Comparison of ENCODE assay signal across 7 mouse cellular contexts in the genomic region with DNA sequence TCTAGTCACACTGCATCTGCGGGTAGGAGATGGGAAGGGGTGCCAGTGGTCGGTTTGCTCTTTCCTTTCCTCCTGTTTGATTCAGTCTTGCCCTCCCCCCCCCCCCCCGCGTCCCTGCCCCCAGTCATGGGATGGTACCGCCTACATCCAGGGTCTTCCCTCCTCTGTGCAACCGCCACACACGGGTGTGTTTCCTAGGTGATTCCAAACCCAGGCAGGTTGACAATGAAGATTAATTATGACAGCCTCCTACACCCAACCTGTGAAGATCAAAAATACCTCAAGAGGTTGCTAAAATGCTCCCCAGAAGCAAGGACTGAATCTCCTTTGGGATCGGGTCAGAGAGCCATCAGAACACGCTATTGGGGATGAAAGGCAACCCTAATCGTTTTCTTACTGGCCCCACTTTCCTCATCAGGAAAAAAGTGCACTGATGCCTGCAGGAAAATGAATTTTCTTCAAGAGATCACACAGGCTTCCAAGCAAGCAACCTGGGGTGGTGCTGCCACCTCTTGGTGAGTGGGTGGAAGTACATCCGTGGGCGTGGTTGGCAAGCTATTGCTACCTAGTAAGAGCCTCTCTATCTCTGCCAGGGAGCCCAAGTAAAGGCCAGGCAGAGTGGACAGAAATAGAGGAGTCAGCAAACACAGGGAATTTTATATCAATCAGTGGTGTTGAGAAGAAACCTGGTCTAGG. TPM values are rescaled to one million over a fixed set of nuclear protein-coding genes. Genes with fewer than 3 reads are reported as not detected.
DNase-seq lines count a peak whose midpoint lies in the region; ATAC-seq and TF ChIP-seq lines count a peak whose summit lies in the region.

No protein-coding gene starts in this region.

- H3K4me1 ChIP-seq in cortical plate, adult 2 months (ENCODE audit: control insufficient read depth, insufficient read depth, low read length) = no peaks in the 10 kb centered on the region

- intact Hi-C loops in left cerebral cortex, postnatal 10 days (cut with DNase I) = loop anchor here (2.0 to 10.0 kb wide), 2 partner anchors 93 to 121 kb away; no protein-coding TSS in a partner anchor

- ATAC-seq in inflammation-experienced regulatory T-cells, adult 6 months = peak; percentile 61
- ATAC-seq in megakaryocyte-erythroid progenitor cell, adult 5-6 weeks (replicated peaks; ENCODE audit: low FRiP score, low TSS enrichment, poor library complexity, severe bottlenecking) = peak; percentile 67

- no peak overlapping the region for H3K4me3 ChIP-seq in cortical plate, adult 2 months (ENCODE audit: insufficient read depth, low read length)

- TF ChIP-seq POLR2A in cortical plate, adult 2 months (IDR thresholded peaks at IDR 0.05; ENCODE audit: extremely low read depth, insufficient read depth, low read length) = 0 out of 2 replicates have a peak, but pooled peaks have one; percentile 20

- TF ChIP-seq CTCF in cortical plate, adult 2 months (IDR thresholded peaks at IDR 0.05; ENCODE audit: extremely low read depth, insufficient read depth, low read length) = peak; percentile 92

- H3K27ac ChIP-seq in cortical plate, adult 2 months (ENCODE audit: insufficient read depth, low read length) = peak overlapping the region; percentile 27; the same call in 1 of the 2 replicates

- DNase-seq in adipocyte (ENCODE audit: low spot score) = peak; percentile 86
- DNase-seq in gastrocnemius, postnatal 10 days = peak; percentile 81
- DNase-seq in left cerebral cortex, postnatal 10 days (ENCODE audit: extremely low spot score in 1 of 2, low spot score in 2 of 2) = peak; percentile 85 to 88
- peak; percentile 83 for DNase-seq in right cerebral cortex, postnatal 25 days

RNA-seq across cellular contexts. Expression of a gene that starts 14.6 kb away (rescaled TPM):
- 355 and 362 TPM in 2 replicates for polyA plus RNA-seq in cortical plate, adult 2 months (2012; rRNA removed)
- total RNA-seq in gastrocnemius, postnatal 10 days (2021) = 1,000 to 10,000 TPM; 1,018 to 1,167 TPM
- polyA plus RNA-seq in inflammation-experienced regulatory T-cells, adult 6 months (2017; shearing (Covaris generic)) = 100 to 1,000 TPM in 1 of 3 experiments, 10 to 100 TPM in 2; 67.6 to 143 (median 84.9) TPM
- 100 to 1,000 TPM; 588 to 615 TPM for total RNA-seq in left cerebral cortex, postnatal 10 days (2021)
- total RNA-seq in megakaryocyte-erythroid progenitor cell, adult 5-6 weeks (2014; fragmentation: Nextera tagmentation) = 192 and 199 TPM in 2 replicates
- 232 and 301 TPM in 2 replicates for total RNA-seq in megakaryocyte-erythroid progenitor cell, adult 5-6 weeks (2017)

RNA-seq across cellular contexts. Expression of a gene that starts 50.1 kb away (rescaled TPM):
- 78.5 and 79.1 TPM in 2 replicates for polyA plus RNA-seq in cortical plate, adult 2 months (2012; rRNA removed)
- 10 to 100 TPM; 76.7 to 83.4 TPM for total RNA-seq in gastrocnemius, postnatal 10 days (2021)
- polyA plus RNA-seq in inflammation-experienced regulatory T-cells, adult 6 months (2017; shearing (Covaris generic)) = 10 to 100 TPM; 36.1 to 45.4 (median 44.5) TPM
- 10 to 100 TPM; 72.4 to 74.2 TPM for total RNA-seq in left cerebral cortex, postnatal 10 days (2021)
- 49.7 and 60.7 TPM in 2 replicates for total RNA-seq in megakaryocyte-erythroid progenitor cell, adult 5-6 weeks (2014; fragmentation: Nextera tagmentation)
- 51.1 and 58.3 TPM in 2 replicates for total RNA-seq in megakaryocyte-erythroid progenitor cell, adult 5-6 weeks (2017)
